In genomic region chr16:24474781-24475180, GRCm38 (mm10) we compare ENCODE assay signal across 14 mouse cellular contexts.
DNase-seq lines count a peak whose midpoint lies in the region; ATAC-seq and TF ChIP-seq lines count a peak whose summit lies in the region.
"Had no signal": no experiment of that assay in that cellular context is flagged by ENCODE, and none has a peak within 500 bp of the region (broad histone marks: within the 10 kb centered on the region; RNA-seq: fewer than 3 reads in every experiment).

No protein-coding gene starts in this region.

- DNase-seq in c-Kit-positive CD71-negative TER-119-negative erythroid progenitor cells, embryonic 14.5 days (ENCODE audit: low read depth), result peak; percentile 17
- peak; percentile 45 for DNase-seq in splenic B cell, adult 2 months (ENCODE audit: low read depth, low spot score)
- DNase-seq in thymus, postnatal 36 days, result peak; percentile 28 to 46
- no peak for DNase-seq in frontal cortex, postnatal 14 days (ENCODE audit: low spot score in 2 of 2)
- no peak for DNase-seq in adrenal gland, postnatal 14 days
- no peak for DNase-seq in kidney, adult 8-10 months
- DNase-seq: cerebellum, adult 8-10 months; lung, postnatal 4 days; spleen, adult 18-20 months had no signal

- H3K9me3 ChIP-seq in intestine, embryonic 16.5 days (ENCODE audit: control insufficient read depth, low read length), result no peaks in the 10 kb centered on the region
- no peaks in the 10 kb centered on the region for H3K9me3 ChIP-seq in intestine, postnatal 0 days (ENCODE audit: control insufficient read depth)
- H3K9me3 ChIP-seq: midbrain, embryonic 15.5 days; neural tube, embryonic 13.5 days had no signal

- no peaks in the 10 kb centered on the region for H3K36me3 ChIP-seq in intestine, embryonic 16.5 days (ENCODE audit: control insufficient read depth, insufficient read depth, low read length)
- 0 out of 2 replicates have a peak, but pooled peaks cover 4% of the 10 kb centered on the region for H3K36me3 ChIP-seq in intestine, postnatal 0 days (ENCODE audit: control insufficient read depth, insufficient read depth)
- H3K36me3 ChIP-seq in splenic B cell, adult 2 months (ENCODE audit: control insufficient read depth, insufficient read depth, low read length, poor library complexity, severe bottlenecking), result no peaks in the 10 kb centered on the region
- H3K36me3 ChIP-seq: midbrain, embryonic 15.5 days; neural tube, embryonic 13.5 days had no signal

- H3K4me1 ChIP-seq in intestine, embryonic 16.5 days (ENCODE audit: control insufficient read depth, insufficient read depth, low read length), result peaks cover 60% of the 10 kb centered on the region
- H3K4me1 ChIP-seq in intestine, postnatal 0 days (replicated peaks; ENCODE audit: control insufficient read depth, insufficient read depth, low read length), result peaks cover 18% of the 10 kb centered on the region
- H3K4me1 ChIP-seq: midbrain, embryonic 15.5 days had no signal

- 43% methylated on average over 6 of the region's 6 CpGs for WGBS in intestine, embryonic 16.5 days
- WGBS in intestine, postnatal 0 days, result 38% methylated on average over 6 of the region's 6 CpGs

- H3K9ac ChIP-seq in intestine, embryonic 16.5 days (ENCODE audit: low read depth, low read length), result no peak overlapping the region
- H3K9ac ChIP-seq in intestine, postnatal 0 days (ENCODE audit: low read depth, low read length), result no peak overlapping the region
- H3K9ac ChIP-seq: liver, embryonic 14.5 days; midbrain, embryonic 15.5 days; neural tube, embryonic 13.5 days had no signal

- H3K4me3 ChIP-seq in intestine, embryonic 16.5 days (ENCODE audit: low read length), result no peak overlapping the region
- H3K4me3 ChIP-seq in intestine, postnatal 0 days (ENCODE audit: low read depth, low read length), result no peak overlapping the region
- H3K4me3 ChIP-seq: midbrain, embryonic 15.5 days; neural tube, embryonic 13.5 days had no signal

- no peak overlapping the region for H3K4me2 ChIP-seq in intestine, embryonic 16.5 days (ENCODE audit: low read depth, low read length)
- H3K4me2 ChIP-seq in intestine, postnatal 0 days (replicated peaks; ENCODE audit: low read depth), result no peak overlapping the region
- H3K4me2 ChIP-seq: midbrain, embryonic 15.5 days; neural tube, embryonic 13.5 days had no signal

- no peak for TF ChIP-seq CTCF in intestine, postnatal 0 days (IDR thresholded peaks at IDR 0.05; ENCODE audit: low read depth)

- H3K27me3 ChIP-seq in intestine, embryonic 16.5 days (replicated peaks; ENCODE audit: control insufficient read depth, insufficient read depth, low read length), result no peaks in the 10 kb centered on the region
- no peaks in the 10 kb centered on the region for H3K27me3 ChIP-seq in intestine, postnatal 0 days (replicated peaks; ENCODE audit: control insufficient read depth, insufficient read depth, low read length)
- no peaks in the 10 kb centered on the region for H3K27me3 ChIP-seq in splenic B cell, adult 2 months (ENCODE audit: control insufficient read depth, insufficient read depth, low read length, poor library complexity, severe bottlenecking)
- H3K27me3 ChIP-seq: midbrain, embryonic 15.5 days; neural tube, embryonic 13.5 days had no signal

- 0 out of 2 replicates have a peak, but pooled peaks have one; percentile 19 for ATAC-seq in intestine, embryonic 16.5 days
- no peak for ATAC-seq in intestine, postnatal 0 days
- ATAC-seq: midbrain, embryonic 15.5 days had no signal

- H3K27ac ChIP-seq in intestine, embryonic 16.5 days (ENCODE audit: low read length), result no peak overlapping the region
- no peak overlapping the region for H3K27ac ChIP-seq in intestine, postnatal 0 days (ENCODE audit: low read depth, low read length)
- H3K27ac ChIP-seq: liver, embryonic 14.5 days; midbrain, embryonic 15.5 days; neural tube, embryonic 13.5 days had no signal

Comparison
In these comparisons a context has a peak if more than half of its experiments do, and no peak if none do; other contexts are left out.
1. DNase-seq: peak in c-Kit-positive CD71-negative TER-119-negative erythroid progenitor cells, embryonic 14.5 days (single experiment), splenic B cell, adult 2 months (single experiment) and thymus, postnatal 36 days (2 of 2); none in frontal cortex, postnatal 14 days (0 of 2), adrenal gland, postnatal 14 days (single experiment) and kidney, adult 8-10 months (0 of 2).